Mouse (Mus musculus) hindbrain, embryonic 14.5 days (tissue): ENCODE measurements around the gene Npas1. TPM values are rescaled to one million over a fixed set of nuclear protein-coding genes. Genes with fewer than 3 reads are reported as not detected.
A peak's percentile ranks its signal among the peaks of the same experiment; 100 is the strongest.

Experiments used
- ATAC-seq: fragments of 200-750 bp; cut with Nextera tagmentation; 2 replicates; pipeline ENCODE4 v1.8.0; 2017; ENCODE audit warnings: moderate number of reproducible peaks, mild to moderate bottlenecking, moderate TSS enrichment, moderate library complexity; ENCODE audit not compliant: low FRiP score
- DNase-seq: peaks from one replicate; pipeline ENCODE4 v3.0.0-alpha.2; 2015; ENCODE audit warnings: low spot score
- H3K27ac ChIP-seq: fragments of 300-500 bp; sonication (generic); 2 replicates; pipeline ENCODE4 v1.5.1; 2014; ENCODE audit warnings: mild to moderate bottlenecking, moderate library complexity
- H3K27me3 ChIP-seq: fragments of 300-500 bp; sonication (generic); 2 replicates; pipeline ENCODE4 v1.6.1; 2014; ENCODE audit warnings: mild to moderate bottlenecking, low read length, mixed read lengths; ENCODE audit not compliant: control insufficient read depth, insufficient read depth
- H3K36me3 ChIP-seq: fragments of 300-500 bp; sonication (generic); replicated peaks from 2 replicates; pipeline ENCODE4 v1.6.1; 2014; ENCODE audit not compliant: control insufficient read depth, insufficient read depth
- H3K4me1 ChIP-seq: fragments of 300-500 bp; sonication (generic); replicated peaks from 2 replicates; pipeline ENCODE4 v1.6.1; 2014; ENCODE audit warnings: antibody characterized with exemption, low read length, mixed read lengths; ENCODE audit not compliant: control insufficient read depth, insufficient read depth
- H3K4me2 ChIP-seq: fragments of 300-500 bp; sonication (generic); replicated peaks from 2 replicates; pipeline ENCODE4 v1.6.1; 2014; ENCODE audit warnings: mild to moderate bottlenecking, moderate library complexity
- H3K4me3 ChIP-seq: fragments of 300-500 bp; sonication (generic); replicated peaks from 2 replicates; pipeline ENCODE4 v1.5.1; 2014; ENCODE audit warnings: mild to moderate bottlenecking, low read length
- H3K9ac ChIP-seq: fragments of 300-500 bp; sonication (generic); 2 replicates; pipeline ENCODE4 v1.6.1; 2014
- H3K9me3 ChIP-seq: fragments of 300-500 bp; sonication (generic); 2 replicates; pipeline ENCODE4 v1.6.1; 2016; ENCODE audit warnings: low read length; ENCODE audit not compliant: control insufficient read depth
- WGBS: fragments of 180-500 bp; shearing (Covaris S2); extraction: QIAGEN DNeasy Blood & Tissue Kit; methylation state at CpG from one replicate; pipeline ENCODE4 v1.1.7; 2014; 5-methylcytosine and 5-hydroxymethylcytosine counted together
- polyA plus RNA-seq: library from polyadenylated mRNA; unstranded; fragments of >200 nt; fragmentation: Nextera tagmentation; extraction: Ambion mirVana; gene quantifications from 2 replicates; pipeline ENCODE4 v1.2.1, GENCODE M21; 2014

The Npas1 gene
- polyA plus RNA-seq, result 2.2 and 4.4 TPM in 2 replicates

GRCm38 (mm10) chr7:16477628-16478027 lies at the start of gene Npas1:
Gene Npas1, minus strand, starts transcription at chr7:16477728.
- peaks cover 51% of the 10 kb centered on the region for H3K27me3 ChIP-seq
- ATAC-seq, result no peak
- no peaks in the 10 kb centered on the region for H3K36me3 ChIP-seq
- DNase-seq, result no peak
- peak within 1 kb of the TSS; percentile 44; the same call in 1 of the 2 replicates for H3K9ac ChIP-seq
- 93% methylated on average over 8 of the region's 8 CpGs for WGBS
- no peak within 1 kb of the TSS for H3K27ac ChIP-seq
- peak within 1 kb of the TSS; percentile 52 for H3K4me2 ChIP-seq
- H3K9me3 ChIP-seq, result no peaks in the 10 kb centered on the region
- H3K4me1 ChIP-seq, result peaks cover 8% of the 10 kb centered on the region; the same call in 1 of the 2 replicates
- H3K4me3 ChIP-seq, result peak within 1 kb of the TSS; percentile 31

DNA sequence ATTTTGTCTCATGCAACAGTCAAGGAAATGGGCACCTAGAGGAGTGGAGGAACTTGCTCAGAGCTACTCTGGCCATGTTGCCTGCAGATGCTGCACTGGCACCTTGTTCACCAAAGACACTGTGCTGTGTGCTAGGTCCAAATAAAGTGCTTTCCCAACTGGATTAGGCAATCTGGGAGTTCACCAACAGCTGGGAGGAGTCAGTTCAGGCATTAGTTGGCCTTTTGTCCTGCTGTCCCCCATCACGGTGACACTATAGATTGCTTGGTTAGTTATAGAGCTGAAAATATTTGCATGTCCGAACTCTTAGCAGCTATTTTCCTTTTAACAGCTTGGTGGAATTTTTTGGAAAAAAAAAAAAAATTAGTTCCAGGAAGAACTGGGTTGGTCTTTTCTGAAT lies 48.5 kb upstream of the Npas1 start:
- no peaks in the 10 kb centered on the region for H3K4me1 ChIP-seq
- H3K27me3 ChIP-seq, result no peaks in the 10 kb centered on the region
- 0 out of 2 replicates have a peak, but pooled peaks cover 13% of the 10 kb centered on the region for H3K36me3 ChIP-seq
- H3K4me2 ChIP-seq, result no peak overlapping the region
- H3K9me3 ChIP-seq, result no peaks in the 10 kb centered on the region
- no peak overlapping the region for H3K9ac ChIP-seq
- 88% methylated on average over 2 of the region's 2 CpGs for WGBS
- H3K4me3 ChIP-seq, result no peak overlapping the region
- ATAC-seq (no peak), DNase-seq (no peak)
- no peak overlapping the region for H3K27ac ChIP-seq

GRCm38 (mm10) chr7:16525448-16525847 lies 47.9 kb upstream of the Npas1 start:
- H3K9me3 ChIP-seq, result no peaks in the 10 kb centered on the region

DNA sequence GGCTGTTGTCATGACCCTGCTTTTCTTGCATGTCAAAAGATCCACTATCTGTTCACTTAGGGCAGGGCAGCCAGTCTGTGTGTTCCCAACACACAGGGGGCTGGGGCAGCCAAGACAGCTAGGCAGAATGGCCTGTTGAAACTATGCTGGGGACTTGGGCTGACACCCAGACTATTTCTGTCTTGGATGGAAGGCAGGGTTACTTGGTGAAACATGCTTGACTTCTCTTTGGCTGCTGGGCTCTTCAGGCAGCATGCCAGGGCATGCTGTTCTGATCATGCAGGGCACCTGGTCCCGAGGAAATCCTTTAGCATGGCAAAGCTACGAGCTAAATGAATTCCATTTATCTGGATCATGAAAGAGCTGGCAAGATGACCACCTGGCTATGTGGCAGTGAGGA lies 46.8 kb upstream of the Npas1 start:
- Histone ChIP-seq H3K4me2 (no peak overlapping the region), H3K36me3 (0 out of 2 replicates have a peak, but pooled peaks cover 7% of the 10 kb centered on the region), H3K4me3 (no peak overlapping the region), H3K4me1 (no peaks in the 10 kb centered on the region), H3K27me3 (no peaks in the 10 kb centered on the region), H3K9me3 (no peaks in the 10 kb centered on the region), H3K27ac (no peak overlapping the region), H3K9ac (no peak overlapping the region)
- WGBS, result 65% methylated on average over 2 of the region's 2 CpGs
- ATAC-seq, result no peak
- DNase-seq, result no peak

More at GRCm38 (mm10) chr7:16525448-16525847, 47.9 kb upstream of the Npas1 start:
- DNase-seq (no peak), ATAC-seq (no peak)
- H3K36me3 ChIP-seq, result 0 out of 2 replicates have a peak, but pooled peaks cover 13% of the 10 kb centered on the region
- H3K4me1 ChIP-seq, result no peaks in the 10 kb centered on the region
- H3K27me3 ChIP-seq, result no peaks in the 10 kb centered on the region
- H3K27ac ChIP-seq, result no peak overlapping the region
- H3K4me2 ChIP-seq, result no peak overlapping the region
- WGBS, result 84% methylated on average over 3 of the region's 3 CpGs
- no peak overlapping the region for H3K4me3 ChIP-seq
- no peak overlapping the region for H3K9ac ChIP-seq

DNA sequence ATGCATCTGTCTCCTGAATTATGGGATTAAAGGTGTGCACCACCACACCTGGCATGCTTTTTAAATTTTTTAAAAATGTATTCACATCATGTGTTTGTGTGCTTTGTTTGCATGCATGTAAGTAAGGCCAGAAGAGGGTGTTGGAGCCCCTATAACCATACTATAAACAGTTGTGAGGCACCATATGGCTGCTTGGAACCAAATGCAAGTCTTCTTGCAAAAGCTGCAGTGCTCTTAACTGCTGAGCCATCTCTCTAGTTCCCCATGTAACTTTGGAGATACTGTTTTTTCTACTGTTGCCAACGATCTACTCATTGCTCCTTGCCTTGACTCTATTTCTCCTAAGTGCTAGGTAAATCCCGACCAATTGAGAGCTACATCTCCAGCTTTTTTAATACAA lies 41.8 kb upstream of the Npas1 start:
- 99% methylated on average over 2 of the region's 2 CpGs for WGBS

DNA sequence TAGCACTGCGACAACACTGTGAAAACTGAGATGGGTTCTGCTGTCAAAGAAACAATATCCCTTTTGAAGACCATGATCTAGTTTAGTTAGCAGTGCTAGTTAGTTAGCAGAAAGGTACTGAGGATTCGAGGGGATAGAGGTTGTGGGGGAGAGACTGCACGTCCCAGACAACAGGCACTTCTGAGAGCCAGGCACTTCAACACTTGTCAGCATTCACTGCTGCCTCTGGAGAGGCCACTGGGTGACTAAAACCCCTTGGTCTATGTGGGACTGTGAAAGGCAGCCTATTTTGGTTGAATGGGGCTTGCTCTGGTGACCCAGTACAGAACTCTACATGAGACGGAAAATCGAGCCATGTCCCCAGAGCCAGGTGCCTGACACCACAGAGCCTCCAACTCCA lies 39.7 kb upstream of the Npas1 start:
- Histone ChIP-seq H3K27me3 (no peaks in the 10 kb centered on the region), H3K9ac (no peak overlapping the region), H3K4me1 (no peaks in the 10 kb centered on the region), H3K9me3 (no peaks in the 10 kb centered on the region), H3K36me3 (peaks cover 15% of the 10 kb centered on the region), H3K4me3 (no peak overlapping the region), H3K4me2 (no peak overlapping the region), H3K27ac (no peak overlapping the region)
- ATAC-seq (no peak), DNase-seq (no peak)
- 95% methylated on average over 5 of the region's 5 CpGs for WGBS

More for the DNA sequence above, 41.8 kb upstream of the Npas1 start:
- H3K27me3 ChIP-seq, result no peaks in the 10 kb centered on the region
- H3K4me3 ChIP-seq, result no peak overlapping the region
- H3K9ac ChIP-seq, result no peak overlapping the region
- H3K4me2 ChIP-seq, result no peak overlapping the region
- ATAC-seq, result no peak
- no peaks in the 10 kb centered on the region for H3K4me1 ChIP-seq
- H3K9me3 ChIP-seq, result no peaks in the 10 kb centered on the region
- no peak for DNase-seq
- no peak overlapping the region for H3K27ac ChIP-seq
- 0 out of 2 replicates have a peak, but pooled peaks cover 7% of the 10 kb centered on the region for H3K36me3 ChIP-seq

DNA sequence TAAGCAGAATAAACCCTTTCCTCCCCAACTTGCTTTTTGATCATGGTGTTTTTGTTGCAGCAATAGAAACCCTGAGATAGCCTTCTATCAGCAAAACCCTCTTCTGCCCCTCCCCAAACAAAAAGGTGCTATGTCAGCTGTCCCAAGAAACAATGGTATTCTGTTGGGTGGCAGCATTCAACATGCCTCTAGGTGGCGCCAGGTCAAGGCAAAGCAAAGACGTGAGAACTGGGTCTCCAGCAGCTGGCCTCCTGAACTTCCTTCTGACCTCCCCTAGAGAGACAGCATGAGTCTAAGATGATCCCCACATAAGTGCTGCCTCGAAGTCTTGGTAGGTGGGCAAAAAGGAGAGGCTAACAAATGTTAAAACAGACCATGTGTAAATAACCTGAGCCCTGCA lies 29.8 kb upstream of the Npas1 start:
- ATAC-seq (no peak), DNase-seq (no peak)
- Histone ChIP-seq H3K36me3 (peaks cover 77% of the 10 kb centered on the region), H3K9ac (no peak overlapping the region), H3K27ac (no peak overlapping the region), H3K27me3 (no peaks in the 10 kb centered on the region), H3K4me1 (no peaks in the 10 kb centered on the region), H3K9me3 (no peaks in the 10 kb centered on the region), H3K4me3 (no peak overlapping the region), H3K4me2 (no peak overlapping the region)
- 32% methylated on average over 3 of the region's 3 CpGs for WGBS

DNA sequence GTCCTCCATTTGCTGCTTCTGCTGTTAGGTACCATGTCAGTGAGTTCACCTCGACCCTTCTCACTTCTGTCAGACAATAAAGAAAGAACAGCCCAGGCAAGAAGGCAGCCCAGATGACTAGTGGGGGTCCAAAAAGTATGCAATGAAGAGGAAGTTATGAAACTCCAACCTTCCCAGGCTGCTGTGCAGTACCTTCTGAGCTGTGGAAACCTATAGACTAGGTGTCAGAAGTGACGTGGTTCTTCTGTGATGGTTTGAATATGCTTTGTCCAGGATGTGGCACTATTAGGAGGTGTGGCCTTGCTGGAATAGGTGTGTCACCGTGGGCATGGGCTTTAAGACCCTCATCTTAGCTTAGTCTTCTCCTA lies 27.7 kb upstream of the Npas1 start:
- Histone ChIP-seq H3K36me3 (peaks cover 78% of the 10 kb centered on the region), H3K27ac (no peak overlapping the region), H3K4me1 (no peaks in the 10 kb centered on the region), H3K9ac (no peak overlapping the region), H3K4me2 (no peak overlapping the region), H3K4me3 (no peak overlapping the region), H3K27me3 (no peaks in the 10 kb centered on the region), H3K9me3 (no peaks in the 10 kb centered on the region)
- ATAC-seq, result no peak
- no peak for DNase-seq
- 98% methylated on average over 3 of the region's 3 CpGs for WGBS

GRCm38 (mm10) chr7:16504573-16505225 lies 27.2 kb upstream of the Npas1 start:
- ATAC-seq (no peak), DNase-seq (no peak)
- H3K27me3 ChIP-seq, result no peaks in the 10 kb centered on the region
- 52% methylated on average over 2 of the region's 2 CpGs for WGBS
- no peak overlapping the region for H3K27ac ChIP-seq
- H3K4me2 ChIP-seq, result no peak overlapping the region
- peaks cover 77% of the 10 kb centered on the region for H3K36me3 ChIP-seq
- H3K4me1 ChIP-seq, result no peaks in the 10 kb centered on the region
- no peak overlapping the region for H3K4me3 ChIP-seq
- H3K9ac ChIP-seq, result no peak overlapping the region
- H3K9me3 ChIP-seq, result no peaks in the 10 kb centered on the region

DNA sequence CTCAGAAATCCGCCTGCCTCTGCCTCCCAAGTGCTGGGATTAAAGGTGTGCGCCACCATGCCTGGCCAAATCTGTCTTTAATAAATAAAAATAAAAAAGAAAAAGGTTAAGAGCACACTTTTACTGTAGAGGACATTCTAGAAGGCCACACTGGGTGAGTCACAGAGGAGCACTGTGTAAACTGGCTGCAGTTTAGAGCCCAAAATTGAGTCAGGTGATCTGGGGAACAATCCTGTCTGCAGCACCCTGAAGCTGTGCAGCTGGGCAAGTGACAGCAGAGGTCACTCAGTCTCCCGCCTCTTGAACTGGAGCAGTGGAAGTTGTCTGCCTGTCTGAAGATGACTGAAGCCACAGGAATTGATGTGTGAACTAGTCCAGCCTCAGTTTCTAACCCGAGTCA lies 24.0 kb upstream of the Npas1 start:
- Histone ChIP-seq H3K27ac (no peak overlapping the region), H3K4me1 (no peaks in the 10 kb centered on the region), H3K27me3 (no peaks in the 10 kb centered on the region), H3K9ac (no peak overlapping the region), H3K4me3 (no peak overlapping the region), H3K9me3 (no peaks in the 10 kb centered on the region), H3K4me2 (no peak overlapping the region), H3K36me3 (peaks cover 92% of the 10 kb centered on the region)
- DNase-seq (no peak), ATAC-seq (no peak)
- 94% methylated on average over 4 of the region's 4 CpGs for WGBS
